Mouse (Mus musculus): ENCODE measurements at regions not wholly inside any gene's neighbourhood (a gene's known extent, or its start where the extent isn't known, plus 50 kb on each side); places are given as distances from the start of the nearest gene placed in this dataset.

- TF ChIP-seq CTCF (IDR thresholded peaks at IDR 0.05; ENCODE audit: borderline replicate concordance, insufficient read depth, low read length) (no peak), POLR2A (IDR thresholded peaks at IDR 0.05; ENCODE audit: low read depth, low read length) (no peak)
Observed at GRCm38 (mm10) chr13:5166716-5167115, 557.7 kb upstream of the Akr1e1 start.
